Mouse (Mus musculus): ENCODE results near the gene Shoc2.
"Not testable (repeated sequence)": the region's sequence is repeated elsewhere in the genome, so short reads cannot be mapped to it uniquely, and the experiment has no call there.

- TF ChIP-seq CTCF, POLR2A (IDR thresholded peaks at IDR 0.05; ENCODE audit: extremely low read depth, insufficient read depth, low read length): not testable (repeated sequence)
Measured at GRCm38 (mm10) chr19:53906703-53907070, 37.4 kb upstream of the Shoc2 start.

All from cortical plate, adult 2 months (tissue).